Mouse (Mus musculus) adrenal gland, postnatal 4 days (tissue): ENCODE measurements around the gene Stard13. TPM values are rescaled to one million over a fixed set of nuclear protein-coding genes. Genes with fewer than 3 reads are reported as not detected.
A peak's percentile ranks its signal among the peaks of the same experiment; 100 is the strongest.

Source experiments
- DNase-seq, 2 experiments: peaks; one replicate each; pipeline ENCODE4 v3.0.0; 2021 to 2022; ENCODE audit warnings: low spot score in 2 of 2, mixed read lengths in 2 of 2
- total RNA-seq, 2 experiments: library from RNA; stranded (reverse); gene quantifications; 2 replicates each; pipeline ENCODE4 v1.2.3; 2021

Gene Stard13
- total RNA-seq, 2 experiments from 2014 or later, result 22.6 to 26.6 TPM

DNA sequence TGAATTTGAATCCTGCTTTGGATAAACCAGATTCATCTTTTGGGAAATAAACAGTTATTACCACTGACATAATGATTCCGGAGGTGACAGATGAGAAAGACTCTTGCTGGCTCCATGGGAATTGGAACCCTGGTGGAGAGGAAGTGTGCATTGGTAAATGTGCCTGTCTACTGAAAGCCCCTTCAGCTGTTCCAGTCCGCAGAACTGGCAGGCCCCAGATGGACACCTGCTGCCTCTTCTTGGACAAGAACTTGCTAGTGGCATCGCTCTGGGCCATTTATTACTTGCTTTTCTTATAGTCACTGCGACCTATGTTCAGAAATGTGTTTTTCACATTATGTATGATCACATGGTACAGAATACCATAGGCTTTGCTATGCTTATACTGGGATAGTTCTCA lies 3.2 kb downstream of the Stard13 start:
- DNase-seq, result no peak

DNA sequence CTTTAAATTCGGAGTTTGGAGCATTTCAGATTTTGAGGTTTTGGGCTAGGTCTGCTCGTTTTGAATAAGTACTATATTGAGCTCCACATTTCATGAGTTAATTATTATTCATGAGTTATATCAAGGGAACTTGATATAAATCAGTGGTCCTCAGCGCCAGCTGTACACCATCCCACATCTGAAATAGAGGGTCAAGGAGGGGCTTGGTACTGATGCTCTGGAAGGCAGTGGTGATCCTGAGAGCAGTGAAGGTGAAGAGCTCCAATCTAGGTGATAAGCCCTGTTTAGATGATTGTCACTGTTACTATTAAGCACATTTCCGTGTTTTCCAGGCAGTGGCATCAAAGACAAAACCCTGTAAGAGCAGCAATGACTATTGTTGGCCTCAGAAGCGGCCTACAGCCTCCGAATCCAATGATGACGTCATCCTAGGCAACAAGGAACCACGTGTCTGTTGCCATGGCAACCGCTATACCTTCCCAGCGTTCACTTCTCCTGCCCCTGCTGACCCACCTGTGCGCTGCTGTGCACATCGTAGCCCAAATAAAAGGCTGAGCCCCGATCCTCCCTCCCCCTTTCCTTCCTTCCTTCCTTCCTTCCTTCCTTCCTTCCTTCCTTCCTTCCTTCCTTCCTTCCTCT lies 5.2 kb downstream of the Stard13 start:
- DNase-seq, result no peak

DNA sequence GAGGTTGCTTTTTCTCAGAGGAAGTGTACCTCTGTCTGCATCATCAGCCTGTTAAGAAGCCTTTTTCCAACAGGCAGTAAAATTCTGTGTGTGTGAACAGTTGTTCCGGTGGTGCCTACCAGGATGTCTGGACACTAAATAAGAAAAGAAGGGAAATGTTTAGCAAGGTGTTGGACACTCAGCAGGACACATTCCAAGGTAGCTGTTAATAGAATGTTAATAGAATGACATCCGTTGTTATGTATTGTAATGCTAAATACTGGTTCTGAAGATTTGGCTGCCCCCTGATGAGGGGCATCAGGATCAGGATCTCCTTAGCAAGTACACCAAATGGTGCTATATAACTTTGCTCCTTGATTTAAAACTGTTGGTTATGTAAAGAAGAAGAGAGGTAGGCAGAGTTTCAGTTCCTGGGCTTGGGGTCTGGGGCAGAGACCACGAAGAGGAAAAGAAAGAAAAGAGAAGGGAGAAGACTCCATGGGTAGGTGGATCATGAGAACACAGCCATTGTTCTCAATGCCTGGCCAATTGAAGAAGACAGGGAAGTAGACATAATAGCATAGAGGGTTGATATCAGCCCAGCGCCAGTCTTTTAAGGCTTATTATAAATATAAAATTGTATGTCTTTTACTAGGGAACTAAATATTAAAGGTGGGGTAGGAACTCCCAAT lies 9.8 kb downstream of the Stard13 start:
- DNase-seq, result no peak

DNA sequence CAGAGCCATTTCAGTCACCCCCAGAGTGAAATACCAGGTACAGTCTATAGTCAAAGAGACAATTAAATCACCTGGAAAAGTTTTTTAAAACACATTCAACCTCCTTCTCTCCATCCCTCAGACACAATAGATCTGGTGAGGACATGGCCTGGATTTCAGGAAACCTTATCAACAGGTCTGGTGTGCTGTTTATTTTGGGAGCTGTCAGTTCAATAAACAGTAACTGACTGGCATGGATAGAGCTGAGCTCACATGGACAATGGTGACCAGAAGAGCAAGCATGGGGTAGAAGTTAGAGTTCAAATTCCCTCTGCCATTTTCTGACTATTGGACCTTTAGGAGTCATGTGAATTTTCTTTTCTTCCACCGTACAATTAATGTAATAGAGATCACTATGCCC lies 10.8 kb downstream of the Stard13 start:
- no peak for DNase-seq

DNA sequence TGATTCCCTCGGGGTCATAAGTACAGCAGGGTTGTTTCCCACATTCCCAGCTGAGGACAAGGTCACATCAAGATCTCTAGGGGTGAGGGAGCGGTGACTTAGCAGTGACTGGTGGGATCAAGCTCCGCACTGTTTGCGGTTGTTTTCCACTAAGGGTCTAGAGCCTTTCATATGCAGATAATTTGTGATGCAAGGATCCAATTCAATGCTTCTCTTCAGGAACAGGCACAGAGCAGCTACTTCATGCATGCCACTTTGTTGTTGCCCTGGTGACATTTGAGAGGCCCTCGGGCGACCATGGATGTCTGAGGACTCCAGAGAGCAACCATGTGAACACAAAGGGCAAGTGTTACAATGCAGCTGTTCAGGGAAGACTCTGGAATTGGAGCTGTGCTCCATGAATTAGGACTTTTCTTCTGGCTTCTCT lies 14.9 kb downstream of the Stard13 start:
- no peak for DNase-seq

DNA sequence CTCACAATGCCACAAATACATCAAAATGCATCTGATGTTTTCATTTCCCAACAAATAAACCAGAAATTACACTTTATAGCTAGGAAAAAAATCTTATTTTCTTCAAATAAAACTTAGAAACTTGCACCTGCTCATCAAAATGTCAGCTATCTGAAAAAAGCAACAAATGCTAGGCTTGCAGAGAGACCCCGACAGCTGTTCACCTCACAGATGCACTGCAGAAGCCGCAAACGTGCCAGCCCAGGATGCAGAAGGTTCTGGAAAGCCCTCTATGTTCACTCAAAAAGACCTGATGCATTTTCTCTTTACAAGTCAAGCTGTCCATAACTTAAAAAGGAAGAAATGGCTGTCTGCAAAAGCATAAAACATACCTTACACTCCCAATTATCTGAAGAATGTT lies 20.5 kb downstream of the Stard13 start:
- no peak for DNase-seq

DNA sequence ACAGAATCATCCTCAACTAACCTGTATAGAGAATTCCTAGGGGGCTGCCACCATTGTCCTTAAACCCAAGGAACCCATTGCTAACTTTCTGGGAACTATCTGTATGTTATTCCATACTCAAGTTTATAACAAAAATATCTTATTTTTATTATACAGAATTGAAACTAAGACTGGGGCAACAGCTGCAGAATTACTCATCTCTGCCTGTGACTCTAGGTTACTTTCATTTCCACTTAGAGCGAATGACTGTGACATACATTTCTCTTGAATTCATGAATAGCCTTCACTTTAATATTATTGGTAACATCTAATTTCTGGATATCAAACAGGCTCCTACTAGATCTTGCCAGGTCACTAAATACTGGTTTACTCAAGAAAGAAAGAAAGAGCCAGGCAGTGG lies 22.8 kb downstream of the Stard13 start:
- no peak for DNase-seq

DNA sequence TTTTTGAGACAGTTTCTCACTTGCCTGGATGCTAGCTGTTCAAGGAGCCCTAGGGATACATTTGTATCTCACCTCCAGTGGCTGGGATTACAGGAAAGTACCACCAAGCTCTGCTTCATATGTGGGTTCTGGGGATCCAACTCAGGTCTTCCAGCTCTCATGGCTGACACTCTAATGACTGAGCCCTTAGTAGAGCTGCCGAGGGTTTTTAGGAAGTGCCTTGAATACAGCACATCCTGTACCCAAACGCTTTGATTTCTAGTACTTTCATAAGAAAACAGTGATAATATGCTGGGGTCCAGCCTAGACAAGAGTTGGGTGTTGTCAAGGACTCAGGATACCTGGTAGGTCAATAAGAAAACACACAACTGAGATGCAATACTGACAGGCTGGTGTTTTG lies 23.6 kb downstream of the Stard13 start:
- no peak for DNase-seq

DNA sequence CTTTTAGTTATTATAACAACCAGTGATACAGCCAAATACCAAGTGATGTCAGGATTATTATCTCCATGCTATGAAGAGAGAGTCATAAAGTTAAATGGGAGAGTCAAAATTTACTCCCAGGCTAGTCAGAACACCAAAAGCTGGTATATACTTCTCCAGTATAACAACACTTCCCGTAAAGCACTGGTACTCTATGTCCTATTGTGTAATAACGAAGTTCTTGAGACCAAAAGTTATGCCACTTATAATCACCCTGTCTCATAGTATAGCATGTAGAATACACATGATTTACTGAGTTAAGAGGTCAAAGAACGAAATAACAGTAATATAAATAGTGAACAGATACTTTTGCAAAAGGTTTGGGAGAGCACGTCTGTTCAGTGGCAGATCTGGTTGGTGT lies 28.6 kb downstream of the Stard13 start:
- no peak for DNase-seq

DNA sequence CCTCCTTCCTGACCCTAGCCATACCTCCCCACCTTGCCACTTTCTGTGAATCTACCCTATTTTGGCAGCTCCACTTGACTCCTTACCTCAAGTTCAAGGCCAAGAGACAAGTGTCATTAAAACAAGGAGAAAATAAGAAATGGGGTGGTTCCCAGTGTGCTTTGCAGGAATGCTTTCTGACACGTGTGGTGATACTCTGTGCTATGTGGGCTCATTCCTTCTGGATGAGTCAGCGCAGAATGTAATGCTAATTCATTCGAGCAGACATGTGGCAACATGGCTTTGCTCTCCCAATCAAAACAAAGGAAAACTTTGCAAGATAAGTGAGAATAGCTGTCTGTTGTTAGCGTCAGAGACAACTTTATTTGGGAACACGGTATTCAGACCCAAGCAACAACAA lies 30.7 kb downstream of the Stard13 start:
- no peak for DNase-seq

DNA sequence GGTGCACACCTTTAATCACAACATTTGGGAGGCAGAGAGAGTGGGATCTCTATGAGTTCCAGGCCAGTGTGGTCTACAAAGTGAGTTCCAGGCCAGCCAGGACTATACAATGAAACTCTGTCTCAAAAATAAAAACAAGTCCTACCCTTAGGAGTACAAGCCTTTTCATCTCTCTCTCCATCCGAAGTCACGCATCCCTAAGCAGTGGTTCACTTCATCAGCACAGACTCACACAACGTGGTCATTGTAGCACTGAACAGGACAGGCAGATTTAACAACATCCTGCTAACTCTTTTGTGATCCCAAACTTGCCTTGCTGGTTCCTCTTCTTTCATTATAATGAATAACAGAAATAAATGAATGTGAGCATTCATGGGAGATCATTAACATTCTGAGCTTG lies 32.4 kb downstream of the Stard13 start:
- DNase-seq, result no peak

DNA sequence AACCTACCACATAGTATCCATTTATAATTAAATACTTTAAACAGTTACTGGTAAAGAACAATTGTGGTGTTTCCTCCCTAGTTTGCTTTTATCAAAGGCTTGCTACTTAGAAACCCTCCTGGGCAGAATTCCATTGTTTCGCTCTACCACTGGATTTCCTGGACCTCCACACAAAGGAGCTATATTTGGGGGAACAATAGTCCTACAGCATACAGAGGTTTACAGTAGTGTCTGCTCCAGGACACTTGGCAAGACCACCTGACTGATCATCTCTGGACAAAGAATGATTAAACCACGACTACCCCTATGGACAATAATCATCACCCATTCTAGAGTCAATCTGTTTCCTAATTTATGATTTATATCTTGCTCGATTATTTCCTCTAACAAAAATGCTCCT lies 34.4 kb downstream of the Stard13 start:
- DNase-seq, result no peak

DNA sequence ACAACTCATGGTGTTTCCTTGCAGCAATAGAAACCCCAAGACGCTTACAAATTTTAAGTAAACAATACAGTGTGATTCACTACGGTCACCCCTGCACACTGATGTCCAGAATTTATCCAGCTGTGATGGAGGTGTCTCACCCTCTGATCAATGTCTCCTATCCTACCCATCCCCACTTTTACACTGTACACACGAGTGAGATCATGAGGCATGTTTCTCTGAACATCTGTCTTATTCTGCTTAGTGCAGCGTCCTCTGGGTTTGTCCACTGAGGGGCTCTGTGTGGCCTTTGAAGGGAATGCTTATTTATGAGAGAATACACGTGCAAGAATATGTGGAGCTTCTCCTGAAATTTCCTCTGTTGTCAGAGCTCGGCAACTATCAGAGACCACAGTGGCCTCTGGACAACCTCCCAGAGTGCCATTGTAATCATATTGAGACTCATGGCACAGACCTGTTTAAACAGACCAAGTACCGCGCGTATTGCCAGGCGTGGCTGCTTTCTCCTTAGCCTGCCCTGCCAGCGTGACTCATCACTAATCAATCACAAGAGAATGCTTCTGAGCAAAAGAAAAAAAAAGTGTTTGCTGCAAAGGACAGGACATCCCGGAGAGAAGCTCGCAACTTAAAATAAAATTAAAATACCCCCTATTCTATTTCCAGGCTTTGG lies 36.9 kb downstream of the Stard13 start:
- no peak for DNase-seq

DNA sequence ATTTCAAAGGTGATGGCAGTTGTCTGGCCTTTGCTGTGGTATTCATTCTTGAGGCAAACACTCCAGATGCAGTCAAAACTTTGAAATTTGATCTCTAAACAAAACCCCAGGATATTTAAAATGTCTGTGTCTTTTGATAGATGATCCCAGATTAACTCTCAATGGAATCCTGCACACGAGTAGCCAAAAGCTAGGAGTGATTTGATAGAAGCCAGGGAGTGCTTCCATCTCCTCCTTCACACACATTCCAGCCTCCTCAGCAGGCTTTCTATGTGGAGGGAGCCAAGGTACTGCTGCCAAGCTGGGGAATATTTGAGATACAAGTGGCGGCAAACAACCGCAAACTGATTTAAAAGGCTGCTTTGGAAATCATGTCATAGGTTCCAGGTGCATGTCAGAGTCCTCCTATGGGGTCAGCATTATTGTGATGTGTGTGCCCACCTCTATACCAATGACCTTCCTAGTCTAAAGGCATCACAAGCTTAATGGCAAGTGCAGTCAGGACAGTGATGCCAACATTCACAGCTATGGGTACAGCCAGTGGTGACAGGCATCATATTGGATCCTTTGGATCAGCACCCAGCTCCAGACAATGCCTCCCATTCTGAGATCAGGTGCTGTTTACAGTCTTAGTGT lies 39.6 kb downstream of the Stard13 start:
- DNase-seq, result no peak

DNA sequence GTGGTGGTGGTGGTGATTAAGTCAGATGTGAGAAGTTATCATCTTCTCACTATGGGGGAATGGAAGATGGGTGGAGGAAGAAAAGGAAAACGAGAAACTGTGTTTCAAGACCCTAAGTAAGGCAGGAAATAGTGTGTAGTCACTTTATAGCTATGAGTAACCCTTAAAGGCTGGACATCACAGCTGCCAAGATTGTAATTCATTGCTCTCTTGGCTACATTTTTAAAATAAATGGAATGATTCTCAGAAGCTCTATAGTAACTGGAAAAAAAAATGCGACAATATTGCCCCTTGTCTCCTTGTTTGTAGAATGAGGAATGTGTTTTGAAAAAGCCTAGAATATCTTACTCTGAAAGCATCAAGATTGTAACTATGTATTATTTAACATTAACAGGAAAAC lies 41.4 kb downstream of the Stard13 start:
- DNase-seq, result no peak

DNA sequence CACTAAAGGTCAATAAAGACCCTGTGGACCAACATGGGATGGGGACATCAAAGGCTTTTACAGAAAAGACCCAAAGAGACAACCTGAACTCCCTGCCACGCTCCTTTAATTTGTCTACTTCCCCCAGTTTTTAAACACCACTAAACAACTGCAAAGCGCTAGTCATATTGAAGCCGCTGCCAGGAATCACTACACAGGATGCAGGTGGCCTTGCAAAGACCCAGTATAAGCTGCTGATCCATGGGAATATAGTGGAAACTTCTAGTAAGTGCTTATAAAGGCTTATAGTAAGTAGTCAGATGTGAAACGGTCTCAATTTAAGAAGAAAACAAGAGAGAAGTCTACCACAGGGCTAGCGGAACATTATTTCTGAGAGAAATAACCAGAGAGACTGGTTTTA lies 42.9 kb downstream of the Stard13 start:
- DNase-seq, result no peak

DNA sequence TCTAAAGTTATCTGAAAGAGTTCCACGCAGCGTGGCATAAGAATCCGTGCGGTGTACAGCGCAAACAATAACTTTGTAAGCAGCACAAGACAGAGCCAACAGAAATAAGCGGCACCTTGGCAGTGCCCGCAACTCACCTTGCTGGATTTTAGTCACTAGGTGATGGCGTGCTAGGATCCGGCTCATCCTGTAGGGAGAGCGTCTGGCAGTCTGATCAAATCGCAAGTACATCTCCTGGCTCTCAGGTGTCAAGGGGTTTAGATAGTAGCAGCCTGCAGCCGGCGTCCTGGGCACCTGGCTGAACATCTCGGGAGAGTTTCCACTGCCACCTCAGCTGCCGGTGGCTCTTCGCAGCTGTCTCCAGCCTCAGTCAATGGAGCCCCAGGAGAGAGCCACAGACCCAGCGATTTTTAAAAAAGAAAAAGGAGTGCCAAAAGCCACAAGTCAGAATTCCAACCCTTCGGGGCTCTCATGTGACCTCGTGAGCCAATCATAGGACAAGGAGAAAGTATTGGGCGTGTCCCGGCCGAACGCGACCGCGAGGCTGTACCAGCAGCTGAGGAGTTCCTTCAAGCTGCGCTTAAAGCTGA lies 43.8 kb downstream of the Stard13 start:
- peak; percentile 22 to 35 for DNase-seq

DNA sequence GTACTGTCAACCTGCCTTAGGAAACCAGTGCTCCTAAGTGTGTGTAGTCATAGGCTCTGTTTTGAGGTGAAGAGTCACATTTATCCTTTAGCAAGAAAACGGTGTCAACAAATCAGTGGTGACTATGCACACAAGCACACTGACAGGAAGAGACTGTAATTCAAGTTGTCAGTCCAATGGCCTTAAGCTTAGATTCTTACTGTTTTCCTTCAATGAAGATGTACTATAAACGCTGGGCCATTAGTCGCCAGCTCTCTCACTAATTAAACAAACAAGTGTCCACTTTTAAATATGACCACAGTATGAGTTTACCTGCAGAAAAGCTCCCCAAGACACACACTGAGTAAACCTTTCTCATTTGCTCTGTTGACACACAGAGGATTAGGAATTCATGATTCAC lies 44.3 kb downstream of the Stard13 start:
- no peak for DNase-seq

DNA sequence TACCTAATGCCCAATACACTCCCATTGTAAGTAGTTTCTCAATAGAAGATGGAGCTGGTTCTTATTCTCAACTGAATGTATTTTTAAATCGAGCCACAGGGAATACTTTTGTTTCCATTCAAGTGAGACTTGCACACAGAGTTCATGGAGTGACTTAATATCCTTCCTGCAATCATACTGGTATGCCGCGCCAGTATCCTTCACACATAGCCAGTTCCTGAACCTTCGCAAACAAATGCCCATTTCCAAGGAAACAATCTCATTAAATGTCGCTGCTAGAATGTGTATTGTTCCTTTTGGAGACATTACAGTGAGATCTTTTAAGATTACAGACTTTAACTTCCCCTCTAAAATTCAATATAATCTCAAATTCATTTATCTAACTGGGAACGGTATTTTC lies 45.0 kb downstream of the Stard13 start:
- DNase-seq, result no peak

DNA sequence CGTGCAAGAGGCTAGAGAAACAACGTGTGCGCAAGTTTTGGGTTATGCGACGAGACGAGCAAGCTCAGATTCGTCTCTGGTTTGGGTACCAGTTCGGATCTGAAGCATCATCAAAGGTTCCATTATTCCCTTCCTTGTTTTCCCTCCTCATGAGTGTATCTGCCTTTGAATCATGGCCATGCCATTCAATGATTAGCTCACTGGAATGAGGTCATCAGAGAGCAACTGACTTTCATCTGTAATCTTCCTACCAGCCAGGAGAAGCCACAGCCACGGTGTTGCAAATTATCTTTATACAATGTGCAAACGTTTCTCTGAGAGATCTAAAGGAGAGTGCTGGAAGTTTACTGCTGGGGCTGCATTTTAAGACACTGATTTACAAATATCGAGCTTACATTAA lies 46.3 kb downstream of the Stard13 start:
- no peak for DNase-seq

DNA sequence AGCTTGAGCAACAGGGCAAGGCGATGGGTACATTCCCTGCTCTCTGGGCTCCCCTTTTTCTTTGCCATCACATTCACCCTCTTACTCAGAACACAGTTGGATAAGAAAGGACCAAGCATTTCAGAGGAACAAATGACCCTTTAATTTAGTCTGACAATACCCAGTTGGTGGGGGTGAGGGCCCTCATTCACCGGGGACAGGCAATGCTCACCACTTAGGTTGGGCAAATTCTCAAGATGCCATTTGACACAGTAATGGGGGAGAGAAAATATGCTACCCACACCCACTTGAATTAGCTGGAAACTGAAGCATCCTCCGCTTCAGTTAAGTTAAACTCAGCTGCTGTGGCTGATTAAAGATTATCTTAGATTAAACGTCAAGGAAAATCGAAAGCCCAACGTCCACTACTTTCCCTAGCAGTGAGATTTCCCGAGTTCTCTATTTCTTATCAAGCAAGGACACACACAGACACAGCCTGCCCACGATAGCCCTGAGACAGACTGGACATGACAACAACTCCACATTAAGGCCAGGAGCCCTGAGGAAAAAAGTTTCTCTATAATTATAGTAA lies 48.3 kb downstream of the Stard13 start:
- DNase-seq, result no peak
